Mouse (Mus musculus) adipose tissue, adult 10 weeks (tissue): ENCODE measurements around the gene Shank1. TPM values are rescaled to one million over a fixed set of nuclear protein-coding genes. Genes with fewer than 3 reads are reported as not detected.

Source experiments
- polyA plus RNA-seq: library from polyadenylated mRNA; stranded (reverse); fragments of 350-450 nt; fragmentation: Illumina TruSeq; extraction: RNeasy Lipid Tissue Mini Kit (QIAGEN cat#74804); gene quantifications from one replicate; pipeline ENCODE4 v1.2.3, GENCODE M21; 2014; ENCODE audit warnings: low read depth, low replicate concordance

Shank1 gene
- polyA plus RNA-seq: 0.61 TPM

DNA sequence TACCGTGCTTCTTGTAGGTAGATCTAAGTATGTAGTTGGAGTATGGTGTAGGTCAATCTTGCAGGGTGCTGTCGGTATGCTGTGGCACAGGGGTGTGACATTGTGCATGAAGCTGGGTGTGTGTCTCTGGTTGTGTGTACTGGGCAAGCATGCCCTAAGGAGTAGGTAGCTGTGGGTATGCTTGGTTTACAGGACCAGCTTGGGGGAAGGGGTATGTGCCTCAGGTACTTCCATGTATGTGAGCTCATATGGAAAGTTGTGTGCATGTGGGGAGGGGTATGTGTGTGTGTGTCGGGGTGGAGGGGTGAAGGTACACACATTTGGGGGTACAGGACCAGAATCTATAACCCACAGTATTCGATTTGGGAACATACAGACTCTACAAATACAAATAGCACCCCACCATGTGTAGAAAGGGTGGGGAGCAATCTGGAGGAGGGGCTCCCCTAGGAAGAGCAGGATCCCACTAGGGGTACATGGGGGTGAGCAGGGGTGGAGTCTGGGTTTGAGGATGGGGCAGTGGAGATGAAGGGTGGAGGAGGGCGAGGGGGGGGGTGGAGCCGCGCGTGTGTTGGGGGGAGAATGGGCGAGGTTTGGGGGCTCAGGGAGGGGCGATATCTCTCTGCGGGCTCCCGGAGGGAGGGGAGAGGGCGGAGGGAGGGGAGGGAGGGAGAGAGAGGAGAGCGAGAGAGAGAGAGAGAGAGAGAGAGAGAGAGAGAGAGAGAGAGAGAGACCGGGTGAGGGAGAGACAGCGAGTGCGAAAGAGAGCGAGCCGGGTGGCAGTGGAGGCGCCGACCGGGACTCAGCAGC lies at the start of gene Shank1:
TSS of gene Shank1 (plus strand) at position 779 of the 810 bp plus-strand sequence.

GRCm38 (mm10) chr7:44261147-44261546 lies 48.9 kb upstream of the Shank1 start, which contains the start of gene Gm15517:
TSS of gene Gm15517 (plus strand) at chr7:44261447.

GRCm38 (mm10) chr7:44306516-44307240 lies 3.4 kb upstream of the Shank1 start, which contains the start of gene Clec11a:
TSS of gene Clec11a (minus strand) at chr7:44306902.

GRCm38 (mm10) chr7:44383980-44384715 lies 74.1 kb downstream of the Shank1 start, which contains the start of gene Syt3:
TSS of gene Syt3 (plus strand) at chr7:44384102.

GRCm38 (mm10) chr7:44385720-44386119 lies 75.7 kb downstream of the Shank1 start, which contains the start of gene 1700008O03Rik:
TSS of gene 1700008O03Rik (minus strand) at chr7:44385820.

Other genes starting within 250 kb of the Shank1 start
- gene Klk1b21, start 207.9 kb upstream of the Shank1 start, polyA plus RNA-seq: 0.38 TPM
- gene Klk1b22, start 197.6 kb upstream of the Shank1 start, polyA plus RNA-seq: not detected
- not detected for gene Klk1b16, start 173.5 kb upstream of the Shank1 start, polyA plus RNA-seq
- gene Klk1b24, start 122.0 kb upstream of the Shank1 start, polyA plus RNA-seq: not detected
- 0.38 TPM for gene Klk1b3, start 112.1 kb upstream of the Shank1 start, polyA plus RNA-seq
- not detected for gene Klk1b4, start 102.8 kb upstream of the Shank1 start, polyA plus RNA-seq
- gene Klk1b5, start 94.3 kb upstream of the Shank1 start, polyA plus RNA-seq: 2.5 TPM
- 1.2 TPM for gene Klk1, start 84.9 kb upstream of the Shank1 start, polyA plus RNA-seq
- 0.81 TPM for gene Gm36864, start 74.1 kb upstream of the Shank1 start, polyA plus RNA-seq
- 10.2 TPM for gene 1700028J19Rik, start 63.6 kb upstream of the Shank1 start, polyA plus RNA-seq
- gene 2410002F23Rik, start 63.5 kb upstream of the Shank1 start, polyA plus RNA-seq: 71.2 TPM
- gene Acp4, start 52.9 kb upstream of the Shank1 start, polyA plus RNA-seq: 0.31 TPM
- 37.4 TPM for gene Gm15517, start 48.8 kb upstream of the Shank1 start, polyA plus RNA-seq
- 7.8 TPM for gene Clec11a, start 3.4 kb upstream of the Shank1 start, polyA plus RNA-seq
- gene Syt3, start 73.8 kb downstream of the Shank1 start, polyA plus RNA-seq: 3.9 TPM
- gene 1700008O03Rik, start 75.6 kb downstream of the Shank1 start, polyA plus RNA-seq: 0.37 TPM
- gene Lrrc4b, start 118.8 kb downstream of the Shank1 start, polyA plus RNA-seq: 0.20 TPM
- gene Aspdh, start 155.1 kb downstream of the Shank1 start, polyA plus RNA-seq: not detected
- gene Josd2, start 157.7 kb downstream of the Shank1 start, polyA plus RNA-seq: 27.8 TPM
- 127 TPM for gene Emc10, start 186.3 kb downstream of the Shank1 start, polyA plus RNA-seq
- 31.7 TPM for gene Fam71e1, start 186.3 kb downstream of the Shank1 start, polyA plus RNA-seq
- 0.36 TPM for gene Mybpc2, start 214.4 kb downstream of the Shank1 start, polyA plus RNA-seq
- 0.62 TPM for gene Spib, start 221.8 kb downstream of the Shank1 start, polyA plus RNA-seq
- gene Pold1, start 238.6 kb downstream of the Shank1 start, polyA plus RNA-seq: 10.1 TPM
- gene Nr1h2, start 243.7 kb downstream of the Shank1 start, polyA plus RNA-seq: 91.4 TPM